ENCODE assay signal across 14 mouse cellular contexts in the genomic region with DNA sequence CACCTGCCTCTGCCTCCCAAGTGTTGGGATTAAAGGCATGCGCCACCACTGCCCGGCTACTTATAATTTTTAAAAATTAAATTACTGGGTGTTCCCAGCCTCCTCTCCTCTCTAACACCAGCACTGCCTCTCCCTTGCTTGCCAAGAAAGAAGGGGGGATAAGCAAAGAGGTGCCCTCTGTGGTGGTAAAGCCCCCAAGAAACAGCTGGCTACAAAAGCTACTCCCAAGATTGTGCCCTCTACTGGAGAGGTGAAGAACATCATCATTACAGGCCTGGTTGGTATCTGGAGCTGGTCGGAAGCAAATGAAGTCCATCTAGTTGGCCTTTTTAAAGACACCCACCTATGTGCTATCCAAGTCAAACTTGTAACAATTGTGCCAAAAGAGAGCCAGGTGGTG. TPM values are rescaled to one million over a fixed set of nuclear protein-coding genes. Genes with fewer than 3 reads are reported as not detected.
DNase-seq lines count a peak whose midpoint lies in the region; ATAC-seq and TF ChIP-seq lines count a peak whose summit lies in the region.
"Had no signal": no experiment of that assay in that cellular context is flagged by ENCODE, and none has a peak within 500 bp of the region (broad histone marks: within the 10 kb centered on the region; RNA-seq: fewer than 3 reads in every experiment).

No protein-coding gene starts in this region.

- H3K27me3 ChIP-seq in kidney, adult 2 months (replicated peaks; ENCODE audit: control insufficient read depth, insufficient read depth, low read length), result no peaks in the 10 kb centered on the region
- H3K27me3 ChIP-seq in spleen, adult 2 months (ENCODE audit: control insufficient read depth, insufficient read depth, low read length), result no peaks in the 10 kb centered on the region
- H3K27me3 ChIP-seq in splenic B cell, adult 2 months (ENCODE audit: control insufficient read depth, insufficient read depth, low read length, poor library complexity, severe bottlenecking), result no peaks in the 10 kb centered on the region

- H3K27ac ChIP-seq in kidney, adult 2 months (ENCODE audit: insufficient read depth, low read depth, low read length), result no peak overlapping the region; the same call in 1 of the 2 replicates
- no peak overlapping the region for H3K27ac ChIP-seq in spleen, adult 2 months (ENCODE audit: insufficient read depth, low read length)
- H3K27ac ChIP-seq: limb, embryonic 12.5 days; neural tube, embryonic 13.5 days had no signal

- peak; percentile 39; the same call in 1 of the 2 replicates for TF ChIP-seq CTCF in kidney, adult 2 months (conservative IDR thresholded peaks at IDR 0.05; ENCODE audit: insufficient read depth, insufficient read length, low read depth, low read length)
- TF ChIP-seq CTCF in spleen, adult 2 months (IDR thresholded peaks at IDR 0.05; ENCODE audit: extremely low read depth, insufficient read depth, insufficient read length, insufficient replicate concordance), result peak; percentile 43; the same call in 1 of the 2 replicates

- H3K36me3 ChIP-seq in kidney, adult 2 months (ENCODE audit: control insufficient read depth, insufficient read depth, low read length), result no peaks in the 10 kb centered on the region
- H3K36me3 ChIP-seq in spleen, adult 2 months (ENCODE audit: control insufficient read depth, insufficient read depth, low read length), result no peaks in the 10 kb centered on the region
- H3K36me3 ChIP-seq in splenic B cell, adult 2 months (ENCODE audit: control insufficient read depth, insufficient read depth, low read length, poor library complexity, severe bottlenecking), result 0 out of 2 replicates have a peak, but pooled peaks cover 1% of the 10 kb centered on the region
- H3K36me3 ChIP-seq: limb, embryonic 12.5 days; neural tube, embryonic 13.5 days had no signal

- WGBS in kidney, adult 2 months, result 80% methylated on average over 3 of the region's 3 CpGs
- WGBS in spleen, adult 2 months, result 77% methylated on average over 3 of the region's 3 CpGs

- no peak for TF ChIP-seq POLR2A in kidney, adult 2 months (IDR thresholded peaks at IDR 0.05; ENCODE audit: low read depth, low read length)
- TF ChIP-seq POLR2A in spleen, adult 2 months (IDR thresholded peaks at IDR 0.05; ENCODE audit: low read depth, low read length), result no peak

- peaks cover 37% of the 10 kb centered on the region for H3K4me1 ChIP-seq in kidney, adult 2 months (ENCODE audit: control insufficient read depth, insufficient read depth, low read length)
- H3K4me1 ChIP-seq in spleen, adult 2 months (ENCODE audit: control insufficient read depth, insufficient read depth, insufficient read length), result peaks cover 49% of the 10 kb centered on the region

- H3K4me3 ChIP-seq in kidney, adult 2 months (ENCODE audit: insufficient read depth, low read depth, low read length), result no peak overlapping the region
- H3K4me3 ChIP-seq in spleen, adult 2 months (ENCODE audit: extremely low read depth, insufficient read depth, insufficient read length), result no peak overlapping the region
- H3K4me3 ChIP-seq: limb, embryonic 12.5 days; neural tube, embryonic 13.5 days had no signal

- no peak for ATAC-seq in megakaryocyte, adult 5-6 weeks (ENCODE audit: poor library complexity, severe bottlenecking)

- peak; percentile 48 for DNase-seq in kidney, adult 2 months
- no peak for DNase-seq in kidney, postnatal 10 days
- DNase-seq in spleen, adult 2 months (ENCODE audit: low read depth in 1 of 2, low spot score in 2 of 2), result no peak
- no peak for DNase-seq in spleen, postnatal 36 days (ENCODE audit: low spot score in 2 of 2)
- DNase-seq in NIH3T3 (ENCODE audit: low read depth), result peak; percentile 24
- peak; percentile 63 for DNase-seq in splenic B cell, adult 2 months (ENCODE audit: low read depth, low spot score)
- no peak for DNase-seq in kidney, postnatal 25 days
- DNase-seq: gastrocnemius, postnatal 14 days; heart, postnatal 4 days; kidney, postnatal 36 days; right cerebral cortex, postnatal 4 days had no signal

RNA-seq across cellular contexts. Expression of a gene that starts 2.5 kb away (rescaled TPM):
- 13.4 and 14.3 TPM in 2 replicates for polyA plus RNA-seq in kidney, adult 2 months (2012; rRNA removed)
- polyA plus RNA-seq in spleen, adult 2 months (2012; rRNA removed), result 26.1 and 29.7 TPM in 2 replicates
- 12.8 and 17.9 TPM in 2 replicates for total RNA-seq in megakaryocyte, adult 5-6 weeks (2015)
- total RNA-seq in megakaryocyte, adult 5-6 weeks (2017), result 25.9 and 26.8 TPM in 2 replicates

RNA-seq across cellular contexts. Expression of a gene that starts 10.8 kb away (rescaled TPM):
- 0.20 TPM in 1 of 2 replicates, not detected in the other for polyA plus RNA-seq in kidney, adult 2 months (2012; rRNA removed)
- 0.25 and 0.32 TPM in 2 replicates for polyA plus RNA-seq in spleen, adult 2 months (2012; rRNA removed)
- total RNA-seq in megakaryocyte, adult 5-6 weeks (2015), result 0.16 TPM in 1 of 2 replicates, not detected in the other
- not detected in 2 replicates for total RNA-seq in megakaryocyte, adult 5-6 weeks (2017)
- total RNA-seq: gastrocnemius, postnatal 14 days; heart, postnatal 4 days had no signal
- polyA plus RNA-seq: limb, embryonic 12.5 days; neural tube, embryonic 13.5 days had no signal

RNA-seq across cellular contexts. Expression of a gene that starts 29.4 kb away (rescaled TPM):
- not detected in 2 replicates for polyA plus RNA-seq in kidney, adult 2 months (2012; rRNA removed)
- polyA plus RNA-seq in spleen, adult 2 months (2012; rRNA removed), result not detected in 2 replicates
- total RNA-seq in megakaryocyte, adult 5-6 weeks (2015), result not detected in 2 replicates
- not detected in 2 replicates for total RNA-seq in megakaryocyte, adult 5-6 weeks (2017)
- total RNA-seq: gastrocnemius, postnatal 14 days; heart, postnatal 4 days had no signal
- polyA plus RNA-seq: limb, embryonic 12.5 days; neural tube, embryonic 13.5 days had no signal

RNA-seq across cellular contexts. Expression of a gene that starts 40.7 kb away (rescaled TPM):
- polyA plus RNA-seq in kidney, adult 2 months (2012; rRNA removed), result 0.35 and 2.0 TPM in 2 replicates
- 8,275 and 8,966 TPM in 2 replicates for polyA plus RNA-seq in spleen, adult 2 months (2012; rRNA removed)
- total RNA-seq in megakaryocyte, adult 5-6 weeks (2015), result not detected in 2 replicates
- not detected in 2 replicates for total RNA-seq in megakaryocyte, adult 5-6 weeks (2017)
- total RNA-seq: gastrocnemius, postnatal 14 days; heart, postnatal 4 days had no signal
- polyA plus RNA-seq: limb, embryonic 12.5 days; neural tube, embryonic 13.5 days had no signal

RNA-seq across cellular contexts. Expression of a gene that starts 55.6 kb away (rescaled TPM):
- polyA plus RNA-seq in kidney, adult 2 months (2012; rRNA removed), result 0.19 and 0.41 TPM in 2 replicates
- not detected in 2 replicates for polyA plus RNA-seq in spleen, adult 2 months (2012; rRNA removed)
- not detected in 2 replicates for total RNA-seq in megakaryocyte, adult 5-6 weeks (2015)
- total RNA-seq in megakaryocyte, adult 5-6 weeks (2017), result not detected in 2 replicates
- total RNA-seq: gastrocnemius, postnatal 14 days; heart, postnatal 4 days had no signal

Comparison
In these comparisons a context has a peak if more than half of its experiments do, and no peak if none do; other contexts are left out.
1. DNase-seq: peak in kidney, adult 2 months (single experiment), NIH3T3 (single experiment) and splenic B cell, adult 2 months (single experiment); none in kidney, postnatal 10 days (single experiment), spleen, adult 2 months (0 of 2), spleen, postnatal 36 days (0 of 2) and kidney, postnatal 25 days (0 of 2).